Mouse (Mus musculus): Measurements from ENCODE around the gene Prss34. TPM values are rescaled to one million over a fixed set of nuclear protein-coding genes. Genes with fewer than 3 reads are reported as not detected.

The Prss34 gene
- total RNA-seq (2021) (under 1 TPM; 0.21 to 0.36 TPM), polyA plus RNA-seq (2012; rRNA removed) (0.14 and 0.35 TPM in 2 replicates)
- long read RNA-seq, partial matches to known transcripts = 0 of 2 reads
- long read RNA-seq, other reads (novel, unspliced or antisense) = 0 of 2 reads

DNA sequence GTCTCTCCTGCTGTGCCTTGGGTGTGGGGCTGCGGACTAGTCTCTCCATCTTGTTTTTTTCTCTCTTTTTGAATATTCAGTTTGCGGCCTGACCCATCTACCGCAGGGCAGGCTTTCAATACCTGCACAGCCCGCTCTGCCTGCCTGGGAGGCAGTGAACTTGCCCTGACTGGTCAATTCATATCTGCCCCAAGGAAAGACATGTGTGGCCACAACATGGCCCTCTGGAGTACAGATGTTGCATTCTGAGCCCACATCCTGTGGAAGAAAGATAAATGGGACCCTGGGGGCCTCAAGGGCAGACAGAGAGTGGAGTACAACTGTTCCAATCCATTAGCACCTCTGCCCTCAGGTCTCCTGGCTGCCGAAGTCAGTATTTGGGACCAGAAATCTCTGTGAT is at the start of gene Prss34:
Gene Prss34 (plus strand): TSS at position 301 of the 400 bp plus-strand sequence.
- WGBS = 81% methylated on average over 5 of the region's 5 CpGs
- TF ChIP-seq EP300 (IDR thresholded peaks at IDR 0.05; ENCODE audit: insufficient read depth, low read depth, low read length) = no peak
- TF ChIP-seq CTCF (IDR thresholded peaks at IDR 0.05) = no peak
- no peak for TF ChIP-seq POLR2A (IDR thresholded peaks at IDR 0.05; ENCODE audit: insufficient read depth, low read depth, low read length)
- DNase-seq = no peak
- H3K27ac ChIP-seq = no peak within 1 kb of the TSS
- H3K79me2 ChIP-seq (replicated peaks; ENCODE audit: control insufficient read depth, insufficient read depth, low read length) = no peaks in the 10 kb centered on the region
- no peak within 1 kb of the TSS for H3K4me3 ChIP-seq
- intact Hi-C loops (cut with DNase I) = no loop called here
- H3K36me3 ChIP-seq (ENCODE audit: control insufficient read depth, insufficient read depth, low read length) = no peaks in the 10 kb centered on the region
- no peaks in the 10 kb centered on the region for H3K4me1 ChIP-seq (ENCODE audit: control insufficient read depth, insufficient read depth, low read length)
- no peaks in the 10 kb centered on the region for H3K27me3 ChIP-seq (ENCODE audit: control insufficient read depth, insufficient read depth, low read length)
- H3K9ac ChIP-seq (ENCODE audit: low read depth, low read length) = no peak within 1 kb of the TSS

DNA sequence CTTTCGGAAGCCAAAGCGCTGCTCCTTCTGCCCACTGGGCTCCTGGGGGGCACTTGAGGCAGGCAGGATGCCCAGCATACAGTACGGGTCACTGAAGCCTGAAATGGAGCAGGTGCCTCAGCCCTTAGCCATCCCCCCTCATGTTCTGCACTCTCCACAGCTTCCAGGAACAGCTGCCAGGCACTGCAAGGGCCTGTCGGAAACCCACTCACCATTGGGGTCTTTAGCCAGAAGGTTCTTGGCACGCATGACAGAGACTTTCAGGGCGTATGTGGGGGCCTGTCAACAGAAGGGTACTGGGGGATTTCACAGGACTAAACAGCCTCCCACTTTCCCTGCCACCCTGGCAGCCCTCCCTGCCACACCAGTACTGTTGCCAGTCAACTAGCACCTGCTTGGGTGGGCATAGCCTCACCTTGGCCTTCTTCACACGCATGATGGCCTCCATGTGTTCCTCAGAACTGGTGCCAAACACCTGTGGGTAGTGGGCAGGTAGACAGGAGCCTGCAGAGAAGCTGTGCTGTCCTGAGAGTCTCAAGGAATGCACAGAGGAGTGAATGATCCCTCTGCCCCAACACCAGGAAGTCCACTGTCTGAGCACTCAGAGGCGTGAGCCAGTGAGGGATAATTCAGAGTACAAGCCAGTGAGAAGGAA is 47.9 kb upstream of the Prss34 start:
- Histone ChIP-seq H3K27me3 (ENCODE audit: control insufficient read depth, insufficient read depth, low read length) (peaks cover 3% of the 10 kb centered on the region; the same call in 1 of the 2 replicates), H3K79me2 (replicated peaks; ENCODE audit: control insufficient read depth, insufficient read depth, low read length) (no peaks in the 10 kb centered on the region), H3K4me1 (ENCODE audit: control insufficient read depth, insufficient read depth, low read length) (no peaks in the 10 kb centered on the region), H3K27ac (no peak overlapping the region), H3K4me3 (no peak overlapping the region), H3K9ac (ENCODE audit: low read depth, low read length) (no peak overlapping the region), H3K36me3 (ENCODE audit: control insufficient read depth, insufficient read depth, low read length) (no peaks in the 10 kb centered on the region)
- WGBS = 71% methylated on average over 8 of the region's 8 CpGs
- no peak for TF ChIP-seq POLR2A (IDR thresholded peaks at IDR 0.05; ENCODE audit: insufficient read depth, low read depth, low read length)
- TF ChIP-seq EP300 (IDR thresholded peaks at IDR 0.05; ENCODE audit: insufficient read depth, low read depth, low read length) = no peak
- TF ChIP-seq CTCF (IDR thresholded peaks at IDR 0.05) = no peak
- DNase-seq = no peak
- intact Hi-C loops (cut with DNase I) = no loop called here

GRCm38 (mm10) chr17:25252643-25253042 is 45.6 kb upstream of the Prss34 start:
- peaks cover 7% of the 10 kb centered on the region; the same call in 1 of the 2 replicates for H3K27me3 ChIP-seq (ENCODE audit: control insufficient read depth, insufficient read depth, low read length)
- WGBS = 42% methylated on average over 3 of the region's 3 CpGs
- H3K4me3 ChIP-seq = no peak overlapping the region
- intact Hi-C loops (cut with DNase I) = no loop called here
- no peaks in the 10 kb centered on the region for H3K79me2 ChIP-seq (replicated peaks; ENCODE audit: control insufficient read depth, insufficient read depth, low read length)
- no peak overlapping the region for H3K27ac ChIP-seq
- no peak overlapping the region for H3K9ac ChIP-seq (ENCODE audit: low read depth, low read length)
- no peak for DNase-seq
- no peaks in the 10 kb centered on the region for H3K4me1 ChIP-seq (ENCODE audit: control insufficient read depth, insufficient read depth, low read length)
- TF ChIP-seq EP300 (IDR thresholded peaks at IDR 0.05; ENCODE audit: insufficient read depth, low read depth, low read length) = no peak
- TF ChIP-seq CTCF (IDR thresholded peaks at IDR 0.05) = no peak
- TF ChIP-seq POLR2A (IDR thresholded peaks at IDR 0.05; ENCODE audit: insufficient read depth, low read depth, low read length) = no peak
- H3K36me3 ChIP-seq (ENCODE audit: control insufficient read depth, insufficient read depth, low read length) = no peaks in the 10 kb centered on the region

- peaks cover 7% of the 10 kb centered on the region; the same call in 1 of the 2 replicates for H3K27me3 ChIP-seq (ENCODE audit: control insufficient read depth, insufficient read depth, low read length)
- DNase-seq = no peak
- TF ChIP-seq CTCF (IDR thresholded peaks at IDR 0.05) (no peak), EP300 (IDR thresholded peaks at IDR 0.05; ENCODE audit: insufficient read depth, low read depth, low read length) (no peak)
- H3K9ac ChIP-seq (ENCODE audit: low read depth, low read length) = no peak overlapping the region
- H3K4me3 ChIP-seq = no peak overlapping the region
- H3K36me3 ChIP-seq (ENCODE audit: control insufficient read depth, insufficient read depth, low read length) = no peaks in the 10 kb centered on the region
- intact Hi-C loops (cut with DNase I) = no loop called here
- no peaks in the 10 kb centered on the region for H3K4me1 ChIP-seq (ENCODE audit: control insufficient read depth, insufficient read depth, low read length)
- H3K27ac ChIP-seq = no peak overlapping the region
- WGBS = 37% methylated on average over 10 of the region's 10 CpGs
- no peaks in the 10 kb centered on the region for H3K79me2 ChIP-seq (replicated peaks; ENCODE audit: control insufficient read depth, insufficient read depth, low read length)
Observed at GRCm38 (mm10) chr17:25253760-25254159, 44.4 kb upstream of the Prss34 start.

DNA sequence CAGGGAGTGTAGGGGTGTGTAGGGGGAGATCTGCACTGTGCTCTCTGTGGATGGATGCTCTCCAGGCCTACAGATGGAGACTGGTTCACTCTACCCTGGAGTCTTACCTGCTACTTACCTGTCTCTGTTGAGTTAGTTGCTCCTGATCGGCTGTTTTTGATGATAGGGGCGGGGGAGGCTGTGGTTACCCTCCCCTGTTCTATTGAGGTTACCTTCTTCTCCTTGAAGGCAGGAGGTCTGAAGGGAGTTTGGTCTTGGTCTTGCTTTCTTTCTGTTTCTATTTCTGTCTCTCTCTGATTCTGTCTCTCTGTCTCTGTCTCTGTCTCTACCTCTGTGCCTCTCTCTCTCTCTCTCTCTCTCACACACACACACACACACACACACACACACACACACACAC is 43.1 kb upstream of the Prss34 start:
- H3K27ac ChIP-seq = no peak overlapping the region
- H3K36me3 ChIP-seq (ENCODE audit: control insufficient read depth, insufficient read depth, low read length) = no peaks in the 10 kb centered on the region
- H3K27me3 ChIP-seq (ENCODE audit: control insufficient read depth, insufficient read depth, low read length) = peaks cover 7% of the 10 kb centered on the region; the same call in 1 of the 2 replicates
- WGBS = 67% methylated on average over 2 of the region's 2 CpGs
- H3K4me1 ChIP-seq (ENCODE audit: control insufficient read depth, insufficient read depth, low read length) = no peaks in the 10 kb centered on the region
- intact Hi-C loops (cut with DNase I) = no loop called here
- H3K79me2 ChIP-seq (replicated peaks; ENCODE audit: control insufficient read depth, insufficient read depth, low read length) = no peaks in the 10 kb centered on the region
- H3K9ac ChIP-seq (ENCODE audit: low read depth, low read length) = no peak overlapping the region
- DNase-seq = no peak
- no peak overlapping the region for H3K4me3 ChIP-seq
- TF ChIP-seq POLR2A (IDR thresholded peaks at IDR 0.05; ENCODE audit: insufficient read depth, low read depth, low read length) (no peak), CTCF (IDR thresholded peaks at IDR 0.05) (no peak), EP300 (IDR thresholded peaks at IDR 0.05; ENCODE audit: insufficient read depth, low read depth, low read length) (no peak)

GRCm38 (mm10) chr17:25256140-25256754 is 41.9 kb upstream of the Prss34 start, which contains the start of gene Baiap3:
Gene Baiap3 (minus strand): TSS chr17:25256364.
- TF ChIP-seq CTCF (IDR thresholded peaks at IDR 0.05) (no peak), EP300 (IDR thresholded peaks at IDR 0.05; ENCODE audit: insufficient read depth, low read depth, low read length) (no peak), POLR2A (IDR thresholded peaks at IDR 0.05; ENCODE audit: insufficient read depth, low read depth, low read length) (no peak)
- WGBS = 5% methylated on average over 35 of the region's 35 CpGs
- intact Hi-C loops (cut with DNase I) = no loop called here
- H3K27ac ChIP-seq = no peak within 1 kb of the TSS
- no peaks in the 10 kb centered on the region for H3K4me1 ChIP-seq (ENCODE audit: control insufficient read depth, insufficient read depth, low read length)
- H3K36me3 ChIP-seq (ENCODE audit: control insufficient read depth, insufficient read depth, low read length) = no peaks in the 10 kb centered on the region
- H3K9ac ChIP-seq (ENCODE audit: low read depth, low read length) = no peak within 1 kb of the TSS
- H3K4me3 ChIP-seq = no peak within 1 kb of the TSS
- DNase-seq = peak in 1 of 2 experiments; percentile 23
- H3K27me3 ChIP-seq (ENCODE audit: control insufficient read depth, insufficient read depth, low read length) = peaks cover 7% of the 10 kb centered on the region; the same call in 1 of the 2 replicates
- no peaks in the 10 kb centered on the region for H3K79me2 ChIP-seq (replicated peaks; ENCODE audit: control insufficient read depth, insufficient read depth, low read length)

All from heart, adult 2 months (tissue).